Mouse (Mus musculus): ENCODE measurements around the gene Flot1. TPM values are rescaled to one million over a fixed set of nuclear protein-coding genes. Genes with fewer than 3 reads are reported as not detected.

The Flot1 gene
- polyA plus RNA-seq, 1 experiment from 2014 or later, result 32.5 TPM

GRCm38 (mm10) chr17:35782924-35783323, 40.1 kb upstream of the Flot1 start:
- DNase-seq (no peak), ATAC-seq (ENCODE audit: insufficient read depth) (no peak)
- Histone ChIP-seq H3K9ac (no peak overlapping the region), H3K27ac (ENCODE audit: low read depth) (no peak overlapping the region), H3K9me3 (ENCODE audit: low read depth, low read length) (no peaks in the 10 kb centered on the region), H3K27me3 (ENCODE audit: insufficient read depth, low read length) (no peaks in the 10 kb centered on the region), H3K4me3 (ENCODE audit: low read depth, low read length) (no peak overlapping the region), H3K4me1 (ENCODE audit: insufficient read depth) (peaks cover 7% of the 10 kb centered on the region), H3K4me2 (no peak overlapping the region), H3K36me3 (ENCODE audit: insufficient read depth) (no peaks in the 10 kb centered on the region)
- TF ChIP-seq CTCF (IDR thresholded peaks at IDR 0.05; ENCODE audit: low read depth), result no peak
- WGBS, result 75% methylated on average over 5 of the region's 5 CpGs

- no peak overlapping the region for H3K9ac ChIP-seq
- H3K4me3 ChIP-seq (ENCODE audit: low read depth, low read length), result no peak overlapping the region
- no peaks in the 10 kb centered on the region for H3K27me3 ChIP-seq (ENCODE audit: insufficient read depth, low read length)
- DNase-seq (peak; percentile 28), ATAC-seq (ENCODE audit: insufficient read depth) (peak; percentile 70)
- no peak overlapping the region for H3K4me2 ChIP-seq
- H3K36me3 ChIP-seq (ENCODE audit: insufficient read depth), result no peaks in the 10 kb centered on the region
- peaks cover 7% of the 10 kb centered on the region for H3K4me1 ChIP-seq (ENCODE audit: insufficient read depth)
- WGBS, result 69% methylated on average over 6 of the region's 6 CpGs
- peak overlapping the region; percentile 13; the same call in 1 of the 2 replicates for H3K27ac ChIP-seq (ENCODE audit: low read depth)
- no peaks in the 10 kb centered on the region for H3K9me3 ChIP-seq (ENCODE audit: low read depth, low read length)
- TF ChIP-seq CTCF (IDR thresholded peaks at IDR 0.05; ENCODE audit: low read depth), result no peak
Measured at GRCm38 (mm10) chr17:35783944-35784343, 39.1 kb upstream of the Flot1 start.

- no peak overlapping the region for H3K4me3 ChIP-seq (ENCODE audit: low read depth, low read length)
- no peak overlapping the region for H3K4me2 ChIP-seq
- ATAC-seq (ENCODE audit: insufficient read depth) (no peak), DNase-seq (no peak)
- no peaks in the 10 kb centered on the region for H3K36me3 ChIP-seq (ENCODE audit: insufficient read depth)
- no peak overlapping the region for H3K9ac ChIP-seq
- WGBS, result 64% methylated on average over 4 of the region's 4 CpGs
- TF ChIP-seq CTCF (IDR thresholded peaks at IDR 0.05; ENCODE audit: low read depth), result no peak
- H3K4me1 ChIP-seq (ENCODE audit: insufficient read depth), result no peaks in the 10 kb centered on the region
- H3K27ac ChIP-seq (ENCODE audit: low read depth), result no peak overlapping the region
- no peaks in the 10 kb centered on the region for H3K27me3 ChIP-seq (ENCODE audit: insufficient read depth, low read length)
- H3K9me3 ChIP-seq (ENCODE audit: low read depth, low read length), result no peaks in the 10 kb centered on the region
Measured at GRCm38 (mm10) chr17:35785140-35785539, 37.9 kb upstream of the Flot1 start.

GRCm38 (mm10) chr17:35787493-35787892, 35.5 kb upstream of the Flot1 start:
- no peak overlapping the region for H3K4me3 ChIP-seq (ENCODE audit: low read depth, low read length)
- no peaks in the 10 kb centered on the region for H3K27me3 ChIP-seq (ENCODE audit: insufficient read depth, low read length)

GRCm38 (mm10) chr17:35788025-35788424, 35.0 kb upstream of the Flot1 start:
- DNase-seq, result no peak
- Histone ChIP-seq H3K4me2 (no peak overlapping the region), H3K4me3 (ENCODE audit: low read depth, low read length) (no peak overlapping the region), H3K4me1 (ENCODE audit: insufficient read depth) (no peaks in the 10 kb centered on the region), H3K9ac (no peak overlapping the region), H3K27ac (ENCODE audit: low read depth) (no peak overlapping the region), H3K36me3 (ENCODE audit: insufficient read depth) (no peaks in the 10 kb centered on the region), H3K9me3 (ENCODE audit: low read depth, low read length) (no peaks in the 10 kb centered on the region), H3K27me3 (ENCODE audit: insufficient read depth, low read length) (no peaks in the 10 kb centered on the region)
- WGBS, result 63% methylated on average over 3 of the region's 3 CpGs
- no peak for TF ChIP-seq CTCF (IDR thresholded peaks at IDR 0.05; ENCODE audit: low read depth)
- ATAC-seq (ENCODE audit: insufficient read depth), result no peak

More at GRCm38 (mm10) chr17:35787493-35787892, 35.5 kb upstream of the Flot1 start:
- no peak for DNase-seq
- H3K4me2 ChIP-seq, result no peak overlapping the region
- H3K36me3 ChIP-seq (ENCODE audit: insufficient read depth), result no peaks in the 10 kb centered on the region
- H3K9ac ChIP-seq, result no peak overlapping the region
- H3K9me3 ChIP-seq (ENCODE audit: low read depth, low read length), result no peaks in the 10 kb centered on the region
- no peak for ATAC-seq (ENCODE audit: insufficient read depth)
- H3K4me1 ChIP-seq (ENCODE audit: insufficient read depth), result no peaks in the 10 kb centered on the region
- no peak overlapping the region for H3K27ac ChIP-seq (ENCODE audit: low read depth)
- no peak for TF ChIP-seq CTCF (IDR thresholded peaks at IDR 0.05; ENCODE audit: low read depth)

- Histone ChIP-seq H3K4me3 (ENCODE audit: low read depth, low read length) (no peak overlapping the region), H3K36me3 (ENCODE audit: insufficient read depth) (no peaks in the 10 kb centered on the region), H3K4me2 (no peak overlapping the region), H3K27ac (ENCODE audit: low read depth) (no peak overlapping the region), H3K4me1 (ENCODE audit: insufficient read depth) (no peaks in the 10 kb centered on the region), H3K9me3 (ENCODE audit: low read depth, low read length) (no peaks in the 10 kb centered on the region), H3K27me3 (ENCODE audit: insufficient read depth, low read length) (no peaks in the 10 kb centered on the region), H3K9ac (no peak overlapping the region)
- no peak for DNase-seq
- TF ChIP-seq CTCF (IDR thresholded peaks at IDR 0.05; ENCODE audit: low read depth), result no peak
- no peak for ATAC-seq (ENCODE audit: insufficient read depth)
- 78% methylated on average over 4 of the region's 4 CpGs for WGBS
Measured at GRCm38 (mm10) chr17:35790933-35791332, 32.1 kb upstream of the Flot1 start.

- WGBS, result 58% methylated on average over 2 of the region's 2 CpGs
- Histone ChIP-seq H3K4me2 (no peak overlapping the region), H3K27me3 (ENCODE audit: insufficient read depth, low read length) (no peaks in the 10 kb centered on the region), H3K4me1 (ENCODE audit: insufficient read depth) (no peaks in the 10 kb centered on the region), H3K36me3 (ENCODE audit: insufficient read depth) (no peaks in the 10 kb centered on the region), H3K9me3 (ENCODE audit: low read depth, low read length) (no peaks in the 10 kb centered on the region), H3K27ac (ENCODE audit: low read depth) (no peak overlapping the region), H3K4me3 (ENCODE audit: low read depth, low read length) (no peak overlapping the region), H3K9ac (no peak overlapping the region)
- no peak for TF ChIP-seq CTCF (IDR thresholded peaks at IDR 0.05; ENCODE audit: low read depth)
- ATAC-seq (ENCODE audit: insufficient read depth) (no peak), DNase-seq (no peak)
Measured at GRCm38 (mm10) chr17:35792837-35793236, 30.2 kb upstream of the Flot1 start.

- no peaks in the 10 kb centered on the region for H3K4me1 ChIP-seq (ENCODE audit: insufficient read depth)
- ATAC-seq (ENCODE audit: insufficient read depth) (no peak), DNase-seq (no peak)
- no peaks in the 10 kb centered on the region for H3K9me3 ChIP-seq (ENCODE audit: low read depth, low read length)
- no peak overlapping the region for H3K4me3 ChIP-seq (ENCODE audit: low read depth, low read length)
- no peak overlapping the region for H3K4me2 ChIP-seq
- no peaks in the 10 kb centered on the region for H3K36me3 ChIP-seq (ENCODE audit: insufficient read depth)
- no peak overlapping the region for H3K27ac ChIP-seq (ENCODE audit: low read depth)
- H3K27me3 ChIP-seq (ENCODE audit: insufficient read depth, low read length), result no peaks in the 10 kb centered on the region
- no peak overlapping the region for H3K9ac ChIP-seq
- WGBS, result 25% methylated on average over 2 of the region's 2 CpGs
- TF ChIP-seq CTCF (IDR thresholded peaks at IDR 0.05; ENCODE audit: low read depth), result no peak
Measured at GRCm38 (mm10) chr17:35795099-35795498, 27.9 kb upstream of the Flot1 start.

Data from lung, embryonic 14.5 days (tissue).